Mouse (Mus musculus) spleen, adult 18-20 months (tissue): ENCODE results near the gene Glt28d2.

ENCODE experiments used
- DNase-seq, 2 experiments: peaks; one replicate each; pipeline ENCODE4 v3.0.0; 2022; ENCODE audit warnings: mixed read lengths in 2 of 2

Gene Glt28d2

GRCm38 (mm10) chr3:85820839-85821548 is 66.3 kb downstream of the Glt28d2 start:
- DNase-seq: no peak
